In genomic region chr11:76042882-76043281, GRCm38 (mm10) we compare ENCODE assay signal across 10 mouse cellular contexts. TPM values are rescaled to one million over a fixed set of nuclear protein-coding genes. Genes with fewer than 3 reads are reported as not detected.
DNase-seq lines count a peak whose midpoint lies in the region; ATAC-seq lines count a peak whose summit lies in the region.
"Had no signal": no experiment of that assay in that cellular context is flagged by ENCODE, and none has a peak within 500 bp of the region (broad histone marks: within the 10 kb centered on the region; RNA-seq: fewer than 3 reads in every experiment).

No protein-coding gene starts in this region.

- ATAC-seq in limb, embryonic 15.5 days (ENCODE audit: insufficient number of reproducible peaks, low FRiP score, low TSS enrichment, low read depth), result no peak
- ATAC-seq in hindbrain, embryonic 11.5 days (ENCODE audit: low FRiP score), result no peak
- ATAC-seq in erythroblast, adult 5-6 weeks (replicated peaks; ENCODE audit: low FRiP score, poor library complexity, severe bottlenecking), result no peak

- H3K4me2 ChIP-seq in limb, embryonic 15.5 days, result no peak overlapping the region
- no peak overlapping the region for H3K4me2 ChIP-seq in hindbrain, embryonic 11.5 days (replicated peaks; ENCODE audit: low read depth, low read length)

- intact Hi-C loops in left cerebral cortex, postnatal 4 days (cut with DNase I), result no loop called here
- intact Hi-C loops in heart, postnatal 25 days (cut with DNase I), result no loop called here

- peaks cover 23% of the 10 kb centered on the region for H3K36me3 ChIP-seq in limb, embryonic 15.5 days
- H3K36me3 ChIP-seq in hindbrain, embryonic 11.5 days (ENCODE audit: control insufficient read depth, insufficient read depth, low read length), result no peaks in the 10 kb centered on the region; the same call in 1 of the 2 replicates

- WGBS in limb, embryonic 15.5 days, result 27% methylated on average over 5 of the region's 5 CpGs
- 46% methylated on average over 5 of the region's 5 CpGs for WGBS in hindbrain, embryonic 11.5 days

- no peaks in the 10 kb centered on the region for H3K27me3 ChIP-seq in limb, embryonic 15.5 days
- no peaks in the 10 kb centered on the region for H3K27me3 ChIP-seq in hindbrain, embryonic 11.5 days (ENCODE audit: control insufficient read depth, insufficient read depth, low read length)

- H3K27ac ChIP-seq in limb, embryonic 15.5 days, result peak overlapping the region; percentile 72
- H3K27ac ChIP-seq in hindbrain, embryonic 11.5 days (ENCODE audit: low read depth, low read length), result no peak overlapping the region

- H3K9me3 ChIP-seq in limb, embryonic 15.5 days, result no peaks in the 10 kb centered on the region
- no peaks in the 10 kb centered on the region for H3K9me3 ChIP-seq in hindbrain, embryonic 11.5 days (ENCODE audit: control insufficient read depth, low read length)

- peak; percentile 64 for DNase-seq in left cerebral cortex, adult 11 months (ENCODE audit: low spot score)
- no peak for DNase-seq in left cerebral cortex, postnatal 4 days
- peak; percentile 55 for DNase-seq in heart, postnatal 25 days (ENCODE audit: low spot score)
- peak; percentile 92 for DNase-seq in telencephalon, adult 2 months (ENCODE audit: low read depth, low spot score)
- no peak for DNase-seq in hindbrain, embryonic 11.5 days (ENCODE audit: low spot score)
- DNase-seq in retina, postnatal 1 day, result no peak

- no peak overlapping the region for H3K9ac ChIP-seq in limb, embryonic 15.5 days
- H3K9ac ChIP-seq in hindbrain, embryonic 11.5 days (ENCODE audit: low read depth, low read length), result no peak overlapping the region

- peaks cover 19% of the 10 kb centered on the region for H3K4me1 ChIP-seq in limb, embryonic 15.5 days
- H3K4me1 ChIP-seq in hindbrain, embryonic 11.5 days (replicated peaks; ENCODE audit: control insufficient read depth, insufficient read depth, low read length), result no peaks in the 10 kb centered on the region

- no peak overlapping the region for H3K4me3 ChIP-seq in limb, embryonic 15.5 days
- H3K4me3 ChIP-seq in hindbrain, embryonic 11.5 days (ENCODE audit: low read depth, low read length), result no peak overlapping the region
- H3K4me3 ChIP-seq: erythroblast, embryonic 14.5 days had no signal

RNA-seq across cellular contexts. Expression of gene Rflnb, which starts 15.3 kb away (rescaled TPM):
- 10 to 100 TPM; 28.7 to 28.9 TPM for total RNA-seq in left cerebral cortex, postnatal 4 days (2021)
- total RNA-seq in heart, postnatal 25 days (2021), result 10 to 100 TPM; 42.5 to 51.7 TPM
- 51.0 and 59.4 TPM in 2 replicates for polyA plus RNA-seq in limb, embryonic 15.5 days (2015; fragmentation: Nextera tagmentation; extraction: Ambion mirVana)
- polyA plus RNA-seq in hindbrain, embryonic 11.5 days (2014; fragmentation: Nextera tagmentation; extraction: Ambion mirVana), result 12.9 and 14.6 TPM in 2 replicates
- 19.6 and 22.5 TPM in 2 replicates for total RNA-seq in erythroblast, adult 5-6 weeks (2015; ENCODE audit: low replicate concordance)
- 23.4 and 23.6 TPM in 2 replicates for total RNA-seq in erythroblast, adult 5-6 weeks (2017; ENCODE audit: low replicate concordance)

RNA-seq across cellular contexts. Expression of gene 1700016K19Rik, which starts 43.2 kb away (rescaled TPM):
- 1 to 10 TPM; 4.6 to 4.8 TPM for total RNA-seq in left cerebral cortex, postnatal 4 days (2021)
- total RNA-seq in heart, postnatal 25 days (2021), result not detected
- 0.84 and 1.1 TPM in 2 replicates for polyA plus RNA-seq in limb, embryonic 15.5 days (2015; fragmentation: Nextera tagmentation; extraction: Ambion mirVana)
- 3.1 and 3.6 TPM in 2 replicates for polyA plus RNA-seq in hindbrain, embryonic 11.5 days (2014; fragmentation: Nextera tagmentation; extraction: Ambion mirVana)
- total RNA-seq in erythroblast, adult 5-6 weeks (2015; ENCODE audit: low replicate concordance), result not detected in 2 replicates
- total RNA-seq in erythroblast, adult 5-6 weeks (2017; ENCODE audit: low replicate concordance), result not detected in 2 replicates
- polyA plus RNA-seq: erythroblast, embryonic 14.5 days; liver, embryonic 16.5 days had no signal

Comparison
In these comparisons a context has a peak if more than half of its experiments do, and no peak if none do; other contexts are left out.
1. DNase-seq: peak in left cerebral cortex, adult 11 months (single experiment), heart, postnatal 25 days (single experiment) and telencephalon, adult 2 months (single experiment); none in left cerebral cortex, postnatal 4 days (single experiment), hindbrain, embryonic 11.5 days (single experiment) and retina, postnatal 1 day (single experiment).
2. RNA of gene 1700016K19Rik, which starts 43.2 kb away (total RNA-seq): 4.6 to 4.8 TPM in left cerebral cortex, postnatal 4 days; not detected in heart, postnatal 25 days and not detected in erythroblast, adult 5-6 weeks; every median in the first group is over 4 times any median in the second.